Mouse (Mus musculus) neural tube, embryonic 13.5 days (tissue): ENCODE measurements around the gene Gm8926. TPM values are rescaled to one million over a fixed set of nuclear protein-coding genes. Genes with fewer than 3 reads are reported as not detected.
"Not testable (repeated sequence)": the region's sequence is repeated elsewhere in the genome, so short reads cannot be mapped to it uniquely, and the experiment has no call there.

Source experiments
- ATAC-seq: fragments of 200-750 bp; cut with Nextera tagmentation; 2 replicates; pipeline ENCODE4 v1.8.0; 2017; ENCODE audit warnings: low read depth, mild to moderate bottlenecking, moderate TSS enrichment, moderate library complexity
- H3K27ac ChIP-seq: fragments of 300-500 bp; sonication (generic); replicated peaks from 2 replicates; pipeline ENCODE4 v1.5.1; 2015; ENCODE audit warnings: moderate library complexity, mild to moderate bottlenecking, inconsistent platforms
- H3K27me3 ChIP-seq: fragments of 300-500 bp; sonication (generic); 2 replicates; pipeline ENCODE4 v1.6.1; 2015; ENCODE audit warnings: mild to moderate bottlenecking, inconsistent platforms
- H3K36me3 ChIP-seq: fragments of 300-500 bp; sonication (generic); 2 replicates; pipeline ENCODE4 v1.6.1; 2015; ENCODE audit warnings: mild to moderate bottlenecking, inconsistent platforms
- H3K4me1 ChIP-seq: fragments of 300-500 bp; sonication (generic); replicated peaks from 2 replicates; pipeline ENCODE4 v1.6.1; 2015; ENCODE audit warnings: inconsistent platforms
- H3K4me2 ChIP-seq: fragments of 300-500 bp; sonication (generic); 2 replicates; pipeline ENCODE4 v1.6.1; 2015; ENCODE audit warnings: inconsistent platforms, mild to moderate bottlenecking, moderate library complexity
- H3K4me3 ChIP-seq: fragments of 300-500 bp; sonication (generic); 2 replicates; pipeline ENCODE4 v1.5.1; 2015; ENCODE audit warnings: mild to moderate bottlenecking, inconsistent platforms
- H3K9ac ChIP-seq: fragments of 300-500 bp; sonication (generic); 2 replicates; pipeline ENCODE4 v1.6.1; 2015; ENCODE audit warnings: moderate library complexity, mild to moderate bottlenecking, inconsistent platforms
- H3K9me3 ChIP-seq: fragments of 300-500 bp; sonication (generic); 2 replicates; pipeline ENCODE4 v1.6.1; 2016; ENCODE audit warnings: inconsistent platforms
- WGBS: fragments of 180-500 bp; shearing (Covaris S2); methylation state at CpG from one replicate; pipeline ENCODE4 v1.1.7; 2015; 5-methylcytosine and 5-hydroxymethylcytosine counted together
- polyA plus RNA-seq: library from polyadenylated mRNA; unstranded; fragments of >200 nt; fragmentation: Nextera tagmentation; extraction: Ambion mirVana; gene quantifications from 2 replicates; pipeline ENCODE4 v1.2.1, GENCODE M21; 2015

Gene Gm8926
- polyA plus RNA-seq, result not detected in 2 replicates

- not testable (repeated sequence) for H3K4me3 ChIP-seq, H3K9me3 ChIP-seq, H3K27me3 ChIP-seq, H3K4me1 ChIP-seq, H3K9ac ChIP-seq, H3K36me3 ChIP-seq, ATAC-seq, H3K27ac ChIP-seq, H3K4me2 ChIP-seq
- 91% methylated on average over 1 of the region's 4 CpGs for WGBS
These were observed at the start of gene Gm8926 for GRCm38 (mm10) chr5:11770248-11770647. Gene Gm8926, plus strand, starts transcription at chr5:11770548.

Other genes starting within 250 kb of the Gm8926 start
- not detected in 2 replicates for gene Gm6460, start 175.6 kb upstream of the Gm8926 start, polyA plus RNA-seq
- gene Gm8922, start 88.6 kb upstream of the Gm8926 start, polyA plus RNA-seq, result 2.0 and 4.7 TPM in 2 replicates
- 0.31 TPM in 1 of 2 replicates, not detected in the other for gene Gm6465, start 75.0 kb downstream of the Gm8926 start, polyA plus RNA-seq
- gene 4933402N22Rik, start 147.5 kb downstream of the Gm8926 start, polyA plus RNA-seq, result not detected in 2 replicates